Mouse (Mus musculus) bone marrow macrophage, adult 2 months (primary cell): ENCODE measurements around the gene Znrd1.

Experiments used
- CTCF ChIP-seq: IDR thresholded peaks from 2 replicates; pipeline ENCODE4 v1.5.1; 2012; ENCODE audit warnings: low read depth, mild to moderate bottlenecking, low read length, moderate library complexity
- POLR2A ChIP-seq: IDR thresholded peaks from 2 replicates; pipeline ENCODE4 v1.6.1; 2012; ENCODE audit warnings: mild to moderate bottlenecking, low read depth, low read length, borderline replicate concordance

DNA sequence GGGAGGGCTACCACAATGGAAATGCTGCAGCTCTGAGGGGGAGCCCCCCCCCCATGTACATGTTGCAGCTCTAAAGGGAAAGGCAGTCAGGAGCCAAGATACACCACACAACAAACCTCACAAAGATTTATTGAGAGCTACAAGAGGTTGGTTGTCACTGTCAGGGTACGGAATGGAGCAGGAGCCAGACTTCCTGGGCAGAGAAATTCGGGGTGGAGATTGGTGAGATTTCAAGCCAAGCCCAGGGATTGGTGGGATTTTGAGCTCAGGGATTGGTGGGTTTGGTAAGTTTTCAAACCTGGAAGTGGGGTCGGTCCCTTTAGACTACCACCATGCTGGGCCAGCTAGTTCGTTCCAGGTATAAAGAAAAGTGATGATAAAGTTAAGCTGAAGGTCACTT lies 34.9 kb downstream of the Znrd1 start:
- no peak for TF ChIP-seq CTCF
- no peak for TF ChIP-seq POLR2A
